Mouse (Mus musculus) kidney, postnatal 0 days (tissue): ENCODE data around the gene Tbc1d2. TPM values are rescaled to one million over a fixed set of nuclear protein-coding genes. Genes with fewer than 3 reads are reported as not detected.

Source experiments
- ATAC-seq: fragments of 200-750 bp; cut with Nextera tagmentation; replicated peaks from 2 replicates; pipeline ENCODE4 v1.8.0; 2017; ENCODE audit warnings: low read depth, moderate number of reproducible peaks, moderate TSS enrichment, moderate library complexity; ENCODE audit not compliant: low FRiP score
- DNase-seq: peaks from one replicate; pipeline ENCODE4 v3.0.0-alpha.2; 2016; ENCODE audit warnings: low spot score
- H3K27ac ChIP-seq: fragments of 300-500 bp; sonication (generic); 2 replicates; pipeline ENCODE4 v1.5.1; 2014; ENCODE audit warnings: mild to moderate bottlenecking
- H3K27me3 ChIP-seq: fragments of 300-500 bp; sonication (generic); 2 replicates; pipeline ENCODE4 v1.6.1; 2014; ENCODE audit warnings: low read length, mixed read lengths; ENCODE audit not compliant: insufficient read depth
- H3K36me3 ChIP-seq: fragments of 300-500 bp; sonication (generic); 2 replicates; pipeline ENCODE4 v1.6.1; 2014; ENCODE audit warnings: low read length, mixed read lengths; ENCODE audit not compliant: insufficient read depth
- H3K4me1 ChIP-seq: fragments of 300-500 bp; sonication (generic); replicated peaks from 2 replicates; pipeline ENCODE4 v1.6.1; 2014; ENCODE audit warnings: antibody characterized with exemption, low read length, mixed read lengths; ENCODE audit not compliant: insufficient read depth
- H3K4me2 ChIP-seq: fragments of 300-500 bp; sonication (generic); 2 replicates; pipeline ENCODE4 v1.6.1; 2014; ENCODE audit warnings: mild to moderate bottlenecking, low read length, moderate library complexity, mixed read lengths
- H3K4me3 ChIP-seq: fragments of 300-500 bp; sonication (generic); replicated peaks from 2 replicates; pipeline ENCODE4 v1.5.1; 2014; ENCODE audit warnings: low read depth, low read length
- H3K9ac ChIP-seq: fragments of 300-500 bp; sonication (generic); 2 replicates; pipeline ENCODE4 v1.6.1; 2014; ENCODE audit warnings: low read depth, low read length
- H3K9me3 ChIP-seq: fragments of 300-500 bp; sonication (generic); replicated peaks from 2 replicates; pipeline ENCODE4 v1.6.1; 2016; ENCODE audit warnings: low read length, inconsistent platforms, mixed read lengths
- CTCF ChIP-seq: IDR thresholded peaks from 2 replicates; pipeline ENCODE4 v1.5.1; 2016; ENCODE audit warnings: antibody characterized with exemption, low read depth, mild to moderate bottlenecking, moderate library complexity
- WGBS: fragments of 180-500 bp; shearing (Covaris S2); extraction: QIAGEN DNeasy Blood & Tissue Kit; methylation state at CpG from one replicate; pipeline ENCODE4 v1.1.7; 2014; 5-methylcytosine and 5-hydroxymethylcytosine counted together
- polyA plus RNA-seq: library from polyadenylated mRNA; unstranded; fragments of >200 nt; fragmentation: Nextera tagmentation; extraction: Ambion mirVana; gene quantifications from 2 replicates; pipeline ENCODE4 v1.2.1, GENCODE M21; 2015

Gene Tbc1d2
- polyA plus RNA-seq, 1 experiment from 2014 or later = 4.2 TPM

DNA sequence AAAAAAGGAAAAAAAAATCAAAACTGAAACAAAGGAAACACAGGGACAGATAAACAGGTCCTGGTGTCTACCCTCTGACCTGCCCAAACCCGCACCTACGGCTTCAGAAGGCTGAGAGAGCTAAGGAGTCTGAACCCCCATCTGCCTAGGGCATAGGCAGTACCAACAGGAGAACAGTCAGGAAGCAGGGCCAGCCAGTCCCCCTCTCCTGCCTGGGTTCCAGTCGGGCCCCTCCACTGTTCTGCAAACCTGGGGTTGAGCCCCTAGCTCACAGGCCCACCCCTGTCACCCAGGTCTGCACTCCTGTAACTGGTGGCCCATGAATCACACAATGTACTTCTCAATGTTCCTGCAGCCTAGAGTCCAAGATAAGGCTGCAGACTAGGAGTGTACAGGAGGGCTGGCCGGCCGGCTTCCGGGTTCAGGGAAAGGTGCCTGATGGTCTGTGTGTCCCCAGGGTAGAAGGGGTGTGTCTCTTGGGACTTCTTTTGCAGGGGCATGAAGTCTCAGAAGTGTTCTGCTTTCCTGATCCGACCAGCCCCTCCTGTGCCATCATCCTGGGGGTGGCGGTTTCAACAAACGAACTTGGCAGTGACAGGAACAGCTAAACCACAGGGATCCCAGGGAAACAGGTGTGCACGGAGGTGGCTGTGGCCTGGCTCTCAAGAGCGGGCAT lies 52.6 kb downstream of the Tbc1d2 start:
- DNase-seq = no peak
- Histone ChIP-seq H3K9ac (no peak overlapping the region), H3K4me3 (no peak overlapping the region), H3K27me3 (peaks cover 20% of the 10 kb centered on the region), H3K9me3 (no peaks in the 10 kb centered on the region), H3K4me1 (0 out of 2 replicates have a peak, but pooled peaks cover 6% of the 10 kb centered on the region), H3K4me2 (no peak overlapping the region), H3K27ac (peak overlapping the region; percentile 32; the same call in 1 of the 2 replicates), H3K36me3 (no peaks in the 10 kb centered on the region)
- no peak for TF ChIP-seq CTCF
- 73% methylated on average over 11 of the region's 11 CpGs for WGBS
- no peak; the same call in 1 of the 2 replicates for ATAC-seq

GRCm38 (mm10) chr4:46596398-46596797 lies 53.6 kb downstream of the Tbc1d2 start:
- ATAC-seq (no peak), DNase-seq (no peak)
- Histone ChIP-seq H3K9ac (no peak overlapping the region), H3K27ac (no peak overlapping the region), H3K36me3 (no peaks in the 10 kb centered on the region), H3K4me3 (no peak overlapping the region), H3K4me2 (no peak overlapping the region), H3K4me1 (0 out of 2 replicates have a peak, but pooled peaks cover 4% of the 10 kb centered on the region), H3K27me3 (peaks cover 17% of the 10 kb centered on the region), H3K9me3 (no peaks in the 10 kb centered on the region)
- 75% methylated on average over 6 of the region's 6 CpGs for WGBS
- TF ChIP-seq CTCF = no peak

DNA sequence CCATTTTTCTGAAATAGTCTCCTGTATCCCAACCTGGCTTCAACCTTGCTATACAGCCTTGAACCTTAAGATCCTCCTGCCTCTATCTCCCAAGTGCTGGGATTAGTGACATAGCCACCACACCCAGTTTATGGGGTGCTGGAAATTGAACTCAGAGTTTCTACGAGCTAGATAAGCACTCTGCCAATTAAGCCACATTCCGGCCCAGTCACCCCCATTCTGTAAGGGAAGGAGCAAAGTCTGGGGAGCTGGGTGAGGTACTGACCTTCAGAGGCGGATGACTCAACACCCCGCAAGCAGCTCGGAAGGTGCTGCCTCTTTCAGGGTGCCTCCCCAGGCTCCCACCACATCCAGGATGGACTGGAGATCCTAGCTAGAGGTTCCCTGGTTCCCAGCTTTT lies 55.9 kb downstream of the Tbc1d2 start:
- ATAC-seq (no peak), DNase-seq (no peak)
- H3K27me3 ChIP-seq = no peaks in the 10 kb centered on the region
- no peaks in the 10 kb centered on the region for H3K4me1 ChIP-seq
- no peak overlapping the region for H3K4me3 ChIP-seq
- H3K9ac ChIP-seq = no peak overlapping the region
- no peak for TF ChIP-seq CTCF
- H3K9me3 ChIP-seq = no peaks in the 10 kb centered on the region
- H3K4me2 ChIP-seq = no peak overlapping the region
- 86% methylated on average over 5 of the region's 5 CpGs for WGBS
- H3K36me3 ChIP-seq = no peaks in the 10 kb centered on the region
- no peak overlapping the region for H3K27ac ChIP-seq

- WGBS = 19% methylated on average over 6 of the region's 6 CpGs
- DNase-seq = no peak
- no peak for TF ChIP-seq CTCF
- ATAC-seq = no peak
- Histone ChIP-seq H3K4me1 (no peaks in the 10 kb centered on the region), H3K27ac (no peak overlapping the region), H3K4me2 (no peak overlapping the region), H3K36me3 (no peaks in the 10 kb centered on the region), H3K4me3 (no peak overlapping the region), H3K9ac (no peak overlapping the region), H3K27me3 (no peaks in the 10 kb centered on the region), H3K9me3 (no peaks in the 10 kb centered on the region)
These were observed 56.5 kb downstream of the Tbc1d2 start for GRCm38 (mm10) chr4:46593472-46593871.

GRCm38 (mm10) chr4:46591833-46592520 lies 58.0 kb downstream of the Tbc1d2 start:
- no peak for TF ChIP-seq CTCF
- Histone ChIP-seq H3K27ac (no peak overlapping the region), H3K4me1 (no peaks in the 10 kb centered on the region), H3K4me3 (no peak overlapping the region), H3K4me2 (no peak overlapping the region), H3K27me3 (no peaks in the 10 kb centered on the region), H3K9me3 (no peaks in the 10 kb centered on the region), H3K9ac (no peak overlapping the region), H3K36me3 (no peaks in the 10 kb centered on the region)
- DNase-seq = no peak
- ATAC-seq = 0 out of 2 replicates have a peak, but pooled peaks have one; percentile 25
- WGBS = 82% methylated on average over 9 of the region's 9 CpGs

DNA sequence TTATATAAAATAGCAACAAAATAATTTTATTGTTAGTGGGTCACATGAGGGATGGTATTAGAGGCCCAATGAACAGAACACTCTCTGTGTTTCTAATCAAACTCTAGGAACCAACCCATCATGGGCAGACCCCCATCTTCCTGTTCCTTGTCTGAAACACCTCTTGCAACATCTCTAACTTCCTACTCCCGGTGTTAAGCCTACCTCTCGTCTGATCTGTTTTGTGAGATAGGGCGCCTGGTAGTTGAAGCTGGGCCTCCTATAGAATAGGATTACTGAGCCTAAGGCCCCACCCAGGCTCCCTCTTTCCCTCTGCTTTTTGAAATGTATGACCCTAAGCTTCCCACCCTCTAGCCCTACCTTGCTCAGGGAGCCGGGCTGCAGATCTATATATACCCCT lies 59.2 kb downstream of the Tbc1d2 start:
- no peak for DNase-seq
- ATAC-seq = no peak
- H3K9ac ChIP-seq = no peak overlapping the region
- TF ChIP-seq CTCF = no peak
- 69% methylated on average over 4 of the region's 4 CpGs for WGBS
- no peaks in the 10 kb centered on the region for H3K36me3 ChIP-seq
- no peak overlapping the region for H3K27ac ChIP-seq
- H3K4me3 ChIP-seq = no peak overlapping the region
- H3K4me1 ChIP-seq = no peaks in the 10 kb centered on the region
- no peaks in the 10 kb centered on the region for H3K27me3 ChIP-seq
- H3K4me2 ChIP-seq = no peak overlapping the region
- no peaks in the 10 kb centered on the region for H3K9me3 ChIP-seq
